13 mouse cellular contexts compared by ENCODE assay signal in the genomic region with DNA sequence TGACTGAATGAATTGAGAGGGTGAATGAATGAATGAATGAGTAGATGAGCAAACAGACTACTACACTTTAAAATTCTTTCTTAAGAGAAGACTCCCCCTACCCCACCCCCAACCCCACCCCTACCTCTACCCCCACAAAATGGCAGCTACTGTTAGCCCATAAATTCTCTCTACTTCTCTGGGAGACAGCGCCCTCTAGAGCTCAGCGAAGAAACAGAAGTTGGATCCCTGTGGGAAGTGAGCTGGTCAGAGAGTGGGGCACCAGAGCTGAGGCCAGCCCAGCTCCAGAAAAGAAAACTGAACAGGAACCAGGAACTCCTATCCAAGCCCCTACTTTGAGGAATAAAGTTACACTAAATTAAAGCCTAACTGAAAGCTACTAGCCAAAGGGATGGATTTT. TPM values are rescaled to one million over a fixed set of nuclear protein-coding genes. Genes with fewer than 3 reads are reported as not detected.
DNase-seq lines count a peak whose midpoint lies in the region; ATAC-seq and TF ChIP-seq lines count a peak whose summit lies in the region.
"Had no signal": no experiment of that assay in that cellular context is flagged by ENCODE, and none has a peak within 500 bp of the region (broad histone marks: within the 10 kb centered on the region; RNA-seq: fewer than 3 reads in every experiment).

No protein-coding gene starts in this region.

- H3K79me2 ChIP-seq in MEL (ENCODE audit: control insufficient read depth, insufficient read depth, low read length, poor library complexity), result no peaks in the 10 kb centered on the region

- no peaks in the 10 kb centered on the region for H3K4me1 ChIP-seq in forebrain, postnatal 0 days (ENCODE audit: insufficient read depth)
- peaks cover 6% of the 10 kb centered on the region; the same call in 1 of the 2 replicates for H3K4me1 ChIP-seq in forebrain, embryonic 16.5 days (replicated peaks; ENCODE audit: control insufficient read depth, insufficient read depth, low read length)
- H3K4me1 ChIP-seq in midbrain, postnatal 0 days (ENCODE audit: insufficient read depth, low read length), result no peaks in the 10 kb centered on the region
- H3K4me1 ChIP-seq in midbrain, embryonic 14.5 days (ENCODE audit: control insufficient read depth, insufficient read depth, low read length), result no peaks in the 10 kb centered on the region
- no peaks in the 10 kb centered on the region for H3K4me1 ChIP-seq in MEL (ENCODE audit: control insufficient read depth in 1 of 2, insufficient read depth in 2 of 2, low read length in 2 of 2)
- H3K4me1 ChIP-seq in cortical plate, adult 2 months (ENCODE audit: control insufficient read depth, insufficient read depth, low read length), result no peaks in the 10 kb centered on the region; the same call in 1 of the 2 replicates

- 33% methylated on average over 2 of the region's 2 CpGs for WGBS in forebrain, postnatal 0 days
- 40% methylated on average over 2 of the region's 2 CpGs for WGBS in forebrain, embryonic 16.5 days
- WGBS in midbrain, postnatal 0 days, result 31% methylated on average over 2 of the region's 2 CpGs
- WGBS in midbrain, embryonic 14.5 days, result 27% methylated on average over 2 of the region's 2 CpGs

- peak; percentile 41 for TF ChIP-seq RAD21 in MEL (IDR thresholded peaks at IDR 0.05; ENCODE audit: low read depth, low read length)

- no peak overlapping the region for H3K27ac ChIP-seq in forebrain, postnatal 0 days (ENCODE audit: low read depth, low read length)
- no peak overlapping the region for H3K27ac ChIP-seq in forebrain, embryonic 16.5 days (ENCODE audit: low read length)
- H3K27ac ChIP-seq in midbrain, postnatal 0 days (ENCODE audit: low read depth, low read length), result no peak overlapping the region
- no peak overlapping the region for H3K27ac ChIP-seq in midbrain, embryonic 14.5 days (replicated peaks; ENCODE audit: low read depth, low read length)
- H3K27ac ChIP-seq in MEL (ENCODE audit: control insufficient read depth, low read depth, low read length), result no peak overlapping the region
- H3K27ac ChIP-seq in cortical plate, adult 2 months (ENCODE audit: insufficient read depth, low read length), result no peak overlapping the region
- H3K27ac ChIP-seq: hindbrain, embryonic 15.5 days; neural tube, embryonic 13.5 days had no signal

- DNase-seq in forebrain, postnatal 0 days, result no peak
- DNase-seq in midbrain, postnatal 0 days (ENCODE audit: low spot score), result no peak
- DNase-seq in midbrain, embryonic 14.5 days, result no peak
- peak; percentile 13 for DNase-seq in MEL (ENCODE audit: low read depth, low spot score)
- DNase-seq in left cerebral cortex, postnatal 4 days, result no peak
- no peak for DNase-seq in right cerebral cortex, adult 18-20 months
- DNase-seq: cerebellum, postnatal 25 days; gastrocnemius, postnatal 10 days; right cerebral cortex, postnatal 14 days had no signal

- intact Hi-C loops in left cerebral cortex, postnatal 4 days (cut with DNase I), result loop anchor here (10.0 kb wide), 1 partner anchor 74 kb away; no protein-coding TSS in a partner anchor

- H3K36me3 ChIP-seq in forebrain, postnatal 0 days (ENCODE audit: insufficient read depth), result no peaks in the 10 kb centered on the region
- H3K36me3 ChIP-seq in forebrain, embryonic 16.5 days (ENCODE audit: control insufficient read depth, insufficient read depth), result no peaks in the 10 kb centered on the region
- H3K36me3 ChIP-seq in midbrain, postnatal 0 days (ENCODE audit: insufficient read depth, low read length), result no peaks in the 10 kb centered on the region
- H3K36me3 ChIP-seq in midbrain, embryonic 14.5 days (ENCODE audit: control insufficient read depth, insufficient read depth, low read length), result no peaks in the 10 kb centered on the region
- H3K36me3 ChIP-seq in MEL (ENCODE audit: control insufficient read depth in 1 of 2, insufficient read depth in 2 of 2, low read length in 2 of 2), result no peaks in the 10 kb centered on the region
- H3K36me3 ChIP-seq: hindbrain, embryonic 15.5 days; neural tube, embryonic 13.5 days had no signal

- ATAC-seq in forebrain, postnatal 0 days, result no peak
- no peak for ATAC-seq in forebrain, embryonic 16.5 days
- no peak for ATAC-seq in midbrain, postnatal 0 days (ENCODE audit: low FRiP score)
- no peak for ATAC-seq in midbrain, embryonic 14.5 days (ENCODE audit: low FRiP score, low TSS enrichment)

- H3K4me3 ChIP-seq in forebrain, postnatal 0 days (ENCODE audit: low read depth, low read length), result no peak overlapping the region
- no peak overlapping the region for H3K4me3 ChIP-seq in forebrain, embryonic 16.5 days (replicated peaks; ENCODE audit: low read length)
- H3K4me3 ChIP-seq in midbrain, postnatal 0 days (ENCODE audit: low read depth, low read length), result no peak overlapping the region
- H3K4me3 ChIP-seq in midbrain, embryonic 14.5 days (replicated peaks; ENCODE audit: low read depth, low read length), result no peak overlapping the region
- no peak overlapping the region for H3K4me3 ChIP-seq in MEL (ENCODE audit: control insufficient read depth in 1 of 2, insufficient read depth in 1 of 2, low read depth in 2 of 2, low read length in 2 of 2)
- no peak overlapping the region for H3K4me3 ChIP-seq in cortical plate, adult 2 months (ENCODE audit: insufficient read depth, low read length)
- H3K4me3 ChIP-seq: hindbrain, embryonic 15.5 days; neural tube, embryonic 13.5 days had no signal

- TF ChIP-seq CTCF in forebrain, postnatal 0 days (IDR thresholded peaks at IDR 0.05; ENCODE audit: low read depth), result peak; percentile 18; the same call in 1 of the 2 replicates
- TF ChIP-seq CTCF in midbrain, postnatal 0 days (IDR thresholded peaks at IDR 0.05), result peak; percentile 43
- TF ChIP-seq CTCF in MEL (IDR thresholded peaks at IDR 0.05 in 2 of 3, conservative IDR thresholded peaks at IDR 0.05 in 1 of 3; ENCODE audit: control insufficient read depth in 1 of 3, insufficient read depth in 1 of 3, low read depth in 2 of 3, low read length in 3 of 3, poor library complexity in 1 of 3, severe bottlenecking in 1 of 3), result peak; percentile 26 to 64 (median 55); a peak in 5 of 6 replicates
- TF ChIP-seq CTCF in cortical plate, adult 2 months (IDR thresholded peaks at IDR 0.05; ENCODE audit: extremely low read depth, insufficient read depth, low read length), result peak; percentile 21; the same call in 1 of the 2 replicates

- peaks cover 18% of the 10 kb centered on the region for H3K27me3 ChIP-seq in forebrain, postnatal 0 days (ENCODE audit: insufficient read depth, low read length)
- H3K27me3 ChIP-seq in forebrain, embryonic 16.5 days (replicated peaks; ENCODE audit: control insufficient read depth, insufficient read depth, low read length), result peaks cover 22% of the 10 kb centered on the region
- H3K27me3 ChIP-seq in midbrain, postnatal 0 days (ENCODE audit: insufficient read depth, low read length), result peaks cover 10% of the 10 kb centered on the region; the same call in 1 of the 2 replicates
- peaks cover 25% of the 10 kb centered on the region for H3K27me3 ChIP-seq in midbrain, embryonic 14.5 days (ENCODE audit: control insufficient read depth, insufficient read depth, low read length)
- peaks cover 0 to 1% of the 10 kb centered on the region in 2 experiments; a peak in 1 of 4 replicates for H3K27me3 ChIP-seq in MEL (ENCODE audit: control insufficient read depth in 1 of 2, insufficient read depth in 2 of 2, low read length in 2 of 2)

- no peak overlapping the region for H3K9ac ChIP-seq in forebrain, postnatal 0 days
- no peak overlapping the region for H3K9ac ChIP-seq in forebrain, embryonic 16.5 days (replicated peaks; ENCODE audit: low read depth, low read length)
- H3K9ac ChIP-seq in midbrain, postnatal 0 days (replicated peaks; ENCODE audit: low read length, poor library complexity, severe bottlenecking), result no peak overlapping the region
- no peak overlapping the region for H3K9ac ChIP-seq in midbrain, embryonic 14.5 days (replicated peaks; ENCODE audit: low read length)
- no peak overlapping the region for H3K9ac ChIP-seq in MEL (ENCODE audit: control insufficient read depth, low read depth, low read length, poor library complexity, severe bottlenecking)
- H3K9ac ChIP-seq: hindbrain, embryonic 15.5 days; neural tube, embryonic 13.5 days had no signal

- no peak for TF ChIP-seq EP300 in MEL (IDR thresholded peaks at IDR 0.05; ENCODE audit: low read depth in 1 of 2, low read length in 2 of 2)

- no peak for TF ChIP-seq POLR2A in MEL (IDR thresholded peaks at IDR 0.05; ENCODE audit: control insufficient read depth in 1 of 2, insufficient read depth in 1 of 2, low read depth in 1 of 2, low read length in 2 of 2, poor library complexity in 1 of 2)
- TF ChIP-seq POLR2A in cortical plate, adult 2 months (IDR thresholded peaks at IDR 0.05; ENCODE audit: extremely low read depth, insufficient read depth, low read length), result no peak

- no peak overlapping the region for H3K4me2 ChIP-seq in forebrain, postnatal 0 days (ENCODE audit: low read depth)
- H3K4me2 ChIP-seq in forebrain, embryonic 16.5 days (ENCODE audit: low read length), result no peak overlapping the region
- no peak overlapping the region for H3K4me2 ChIP-seq in midbrain, postnatal 0 days (ENCODE audit: low read depth, low read length, poor library complexity, severe bottlenecking)
- no peak overlapping the region for H3K4me2 ChIP-seq in midbrain, embryonic 14.5 days (ENCODE audit: low read length)
- H3K4me2 ChIP-seq: hindbrain, embryonic 15.5 days; neural tube, embryonic 13.5 days had no signal

- no peaks in the 10 kb centered on the region for H3K9me3 ChIP-seq in forebrain, postnatal 0 days (ENCODE audit: low read length)
- no peaks in the 10 kb centered on the region for H3K9me3 ChIP-seq in forebrain, embryonic 16.5 days (ENCODE audit: control insufficient read depth, low read length)
- H3K9me3 ChIP-seq in midbrain, postnatal 0 days (ENCODE audit: low read length), result no peaks in the 10 kb centered on the region
- no peaks in the 10 kb centered on the region for H3K9me3 ChIP-seq in midbrain, embryonic 14.5 days (ENCODE audit: control insufficient read depth, low read length)
- no peaks in the 10 kb centered on the region for H3K9me3 ChIP-seq in MEL (replicated peaks; ENCODE audit: insufficient read depth, low read length)
- H3K9me3 ChIP-seq: hindbrain, embryonic 15.5 days; neural tube, embryonic 13.5 days had no signal

TF ChIP-seq in MEL, 35 proteins besides CTCF, POLR2A, EP300 and RAD21 (continues in another document):
- peak; percentile 42 for TF ChIP-seq SMC3 (IDR thresholded peaks at IDR 0.05; ENCODE audit: low read depth, low read length)

RNA-seq across cellular contexts. Expression of gene Acan, which starts 5.3 kb away (rescaled TPM):
- 1.4 and 5.0 TPM in 2 replicates for total RNA-seq in forebrain, postnatal 0 days (2014; rRNA removed)
- polyA plus RNA-seq in forebrain, postnatal 0 days (2015; fragmentation: Nextera tagmentation; extraction: Ambion mirVana), result 0.28 and 0.50 TPM in 2 replicates
- 0.10 and 1.1 TPM in 2 replicates for polyA plus RNA-seq in forebrain, embryonic 16.5 days (2015; fragmentation: Nextera tagmentation; extraction: Ambion mirVana)
- total RNA-seq in midbrain, postnatal 0 days (2014; rRNA removed), result 1.7 and 3.0 TPM in 2 replicates
- 0.44 and 0.48 TPM in 2 replicates for polyA plus RNA-seq in midbrain, postnatal 0 days (2015; fragmentation: Nextera tagmentation; extraction: Ambion mirVana)
- 0.08 and 0.09 TPM in 2 replicates for polyA plus RNA-seq in midbrain, embryonic 14.5 days (2014; fragmentation: Nextera tagmentation; extraction: Ambion mirVana)
- total RNA-seq in MEL (2012; rRNA removed), result not detected in 2 replicates
- not detected for polyA plus RNA-seq in MEL (2012; ENCODE audit: insufficient read depth in 1 of 2, insufficient read length in 2 of 2, low read depth in 1 of 2, low replicate concordance in 2 of 2, missing spikeins in 1 of 2)
- polyA plus RNA-seq in cortical plate, adult 2 months (2012; rRNA removed), result 1.7 and 1.8 TPM in 2 replicates
- 1 to 10 TPM; 2.2 to 2.5 TPM for total RNA-seq in left cerebral cortex, postnatal 4 days (2021)
